Mouse (Mus musculus) thymus, adult 2 months (tissue): ENCODE data around the gene Usp24.

Source experiments
- CTCF ChIP-seq: fragments of 200-500 bp; IDR thresholded peaks from 2 replicates; pipeline ENCODE4 v1.5.1; 2012; ENCODE audit warnings: mild to moderate bottlenecking, control low read depth, low read length, moderate library complexity, borderline replicate concordance; ENCODE audit not compliant: control insufficient read depth, poor library complexity, insufficient read depth; ENCODE audit errors: extremely low read depth
- POLR2A ChIP-seq: fragments of 200-500 bp; IDR thresholded peaks from 2 replicates; pipeline ENCODE4 v1.6.1; 2012; ENCODE audit warnings: mild to moderate bottlenecking, low read length, control low read depth, moderate library complexity; ENCODE audit not compliant: control insufficient read depth, poor library complexity, insufficient read depth; ENCODE audit errors: extremely low read depth

- TF ChIP-seq CTCF (no peak), POLR2A (no peak)
Measured at GRCm38 (mm10) chr4:106470921-106471320, 154.9 kb downstream of the Usp24 start.
